Mouse (Mus musculus) forebrain, embryonic 11.5 days (tissue): ENCODE measurements at regions not wholly inside any gene's neighbourhood (a gene's known extent, or its start where the extent isn't known, plus 50 kb on each side); places are given as distances from the start of the nearest gene placed in this dataset.

ENCODE experiments used
- ATAC-seq: fragments of 200-750 bp; cut with Nextera tagmentation; replicated peaks from 2 replicates; pipeline ENCODE4 v1.8.0; 2017; ENCODE audit warnings: moderate TSS enrichment; ENCODE audit not compliant: low FRiP score
- DNase-seq: peaks from one replicate; pipeline ENCODE4 v3.0.0-alpha.2; 2017; ENCODE audit warnings: low spot score
- H3K27ac ChIP-seq: fragments of 300-500 bp; sonication (generic); 2 replicates; pipeline ENCODE4 v1.5.1; 2014; ENCODE audit warnings: low read depth, low read length
- H3K27me3 ChIP-seq: fragments of 300-500 bp; sonication (generic); 2 replicates; pipeline ENCODE4 v1.6.1; 2014; ENCODE audit warnings: mild to moderate bottlenecking, low read length, mixed read lengths; ENCODE audit not compliant: control insufficient read depth, insufficient read depth
- H3K36me3 ChIP-seq: fragments of 300-500 bp; sonication (generic); 2 replicates; pipeline ENCODE4 v1.6.1; 2014; ENCODE audit warnings: mild to moderate bottlenecking, low read length, moderate library complexity, mixed read lengths; ENCODE audit not compliant: control insufficient read depth, insufficient read depth
- H3K4me1 ChIP-seq: fragments of 300-500 bp; sonication (generic); replicated peaks from 2 replicates; pipeline ENCODE4 v1.6.1; 2014; ENCODE audit warnings: low read length, mixed read lengths; ENCODE audit not compliant: control insufficient read depth, insufficient read depth
- H3K4me2 ChIP-seq: fragments of 300-500 bp; sonication (generic); 2 replicates; pipeline ENCODE4 v1.6.1; 2014; ENCODE audit warnings: low read depth, mild to moderate bottlenecking, low read length, moderate library complexity, mixed read lengths; ENCODE audit not compliant: severe bottlenecking
- H3K4me3 ChIP-seq: fragments of 300-500 bp; sonication (generic); 2 replicates; pipeline ENCODE4 v1.5.1; 2014; ENCODE audit warnings: low read depth, low read length
- H3K9ac ChIP-seq: fragments of 300-500 bp; sonication (generic); 2 replicates; pipeline ENCODE4 v1.6.1; 2014; ENCODE audit warnings: low read length
- H3K9me3 ChIP-seq: fragments of 300-500 bp; sonication (generic); 2 replicates; pipeline ENCODE4 v1.6.1; 2016; ENCODE audit warnings: low read length, mixed read lengths; ENCODE audit not compliant: control insufficient read depth
- WGBS: fragments of 180-500 bp; shearing (Covaris S2); extraction: QIAGEN DNeasy Blood & Tissue Kit; methylation state at CpG from one replicate; pipeline ENCODE4 v1.1.7; 2014; 5-methylcytosine and 5-hydroxymethylcytosine counted together

- no peak for ATAC-seq
- no peak overlapping the region for H3K9ac ChIP-seq
- WGBS: 56% methylated on average over 5 of the region's 5 CpGs
- no peaks in the 10 kb centered on the region; the same call in 1 of the 2 replicates for H3K4me1 ChIP-seq
- no peaks in the 10 kb centered on the region for H3K27me3 ChIP-seq
- no peak overlapping the region for H3K4me3 ChIP-seq
- no peak overlapping the region for H3K27ac ChIP-seq
- H3K36me3 ChIP-seq: no peaks in the 10 kb centered on the region
- H3K4me2 ChIP-seq: no peak overlapping the region
- no peak for DNase-seq
- no peaks in the 10 kb centered on the region for H3K9me3 ChIP-seq
Observed at GRCm38 (mm10) chr12:70543299-70543698, 90.4 kb downstream of the Tmx1 start.

GRCm38 (mm10) chr12:70544326-70544725 lies 91.4 kb downstream of the Tmx1 start:
- Histone ChIP-seq H3K4me1 (no peaks in the 10 kb centered on the region; the same call in 1 of the 2 replicates), H3K27ac (no peak overlapping the region), H3K27me3 (no peaks in the 10 kb centered on the region), H3K36me3 (no peaks in the 10 kb centered on the region), H3K4me3 (no peak overlapping the region), H3K4me2 (no peak overlapping the region), H3K9ac (no peak overlapping the region), H3K9me3 (no peaks in the 10 kb centered on the region)
- 31% methylated on average over 12 of the region's 12 CpGs for WGBS
- ATAC-seq (no peak), DNase-seq (no peak)

- WGBS: 68% methylated on average over 7 of the region's 7 CpGs
- H3K9me3 ChIP-seq: no peaks in the 10 kb centered on the region
- no peak overlapping the region for H3K27ac ChIP-seq
- DNase-seq (no peak), ATAC-seq (no peak)
- H3K4me2 ChIP-seq: no peak overlapping the region
- H3K27me3 ChIP-seq: no peaks in the 10 kb centered on the region
- H3K9ac ChIP-seq: no peak overlapping the region
- H3K36me3 ChIP-seq: no peaks in the 10 kb centered on the region
- no peaks in the 10 kb centered on the region; the same call in 1 of the 2 replicates for H3K4me1 ChIP-seq
- H3K4me3 ChIP-seq: no peak overlapping the region
Observed at GRCm38 (mm10) chr12:70544850-70545510, 92.1 kb downstream of the Tmx1 start.

- DNase-seq: no peak
Observed at GRCm38 (mm10) chr12:70547199-70547598, 94.3 kb downstream of the Tmx1 start.

GRCm38 (mm10) chr12:70549296-70549695 lies 96.4 kb downstream of the Tmx1 start:
- H3K9me3 ChIP-seq: no peaks in the 10 kb centered on the region
- no peaks in the 10 kb centered on the region for H3K36me3 ChIP-seq
- ATAC-seq (no peak), DNase-seq (no peak)
- no peak overlapping the region for H3K9ac ChIP-seq
- H3K4me1 ChIP-seq: no peaks in the 10 kb centered on the region; the same call in 1 of the 2 replicates
- H3K27me3 ChIP-seq: no peaks in the 10 kb centered on the region
- H3K4me2 ChIP-seq: no peak overlapping the region
- H3K4me3 ChIP-seq: no peak overlapping the region
- WGBS: 68% methylated on average over 9 of the region's 9 CpGs
- no peak overlapping the region for H3K27ac ChIP-seq

More at GRCm38 (mm10) chr12:70547199-70547598, 94.3 kb downstream of the Tmx1 start:
- no peak for ATAC-seq
- no peak overlapping the region for H3K4me3 ChIP-seq
- no peaks in the 10 kb centered on the region; the same call in 1 of the 2 replicates for H3K4me1 ChIP-seq
- H3K9ac ChIP-seq: no peak overlapping the region
- H3K4me2 ChIP-seq: no peak overlapping the region
- H3K27me3 ChIP-seq: no peaks in the 10 kb centered on the region
- H3K36me3 ChIP-seq: no peaks in the 10 kb centered on the region
- H3K9me3 ChIP-seq: no peaks in the 10 kb centered on the region
- 65% methylated on average over 6 of the region's 6 CpGs for WGBS
- no peak overlapping the region for H3K27ac ChIP-seq

GRCm38 (mm10) chr12:70553866-70554265 lies 101.0 kb downstream of the Tmx1 start:
- ATAC-seq (no peak), DNase-seq (no peak)
- Histone ChIP-seq H3K27me3 (no peaks in the 10 kb centered on the region), H3K9me3 (no peaks in the 10 kb centered on the region), H3K27ac (no peak overlapping the region), H3K4me3 (no peak overlapping the region), H3K9ac (no peak overlapping the region), H3K4me2 (no peak overlapping the region), H3K36me3 (no peaks in the 10 kb centered on the region), H3K4me1 (no peaks in the 10 kb centered on the region)
- WGBS: 29% methylated on average over 6 of the region's 6 CpGs

- 26% methylated on average over 7 of the region's 7 CpGs for WGBS
- no peak for ATAC-seq
- Histone ChIP-seq H3K27ac (no peak overlapping the region), H3K9me3 (no peaks in the 10 kb centered on the region), H3K9ac (no peak overlapping the region), H3K27me3 (no peaks in the 10 kb centered on the region), H3K4me2 (no peak overlapping the region), H3K4me1 (no peaks in the 10 kb centered on the region), H3K36me3 (no peaks in the 10 kb centered on the region), H3K4me3 (no peak overlapping the region)
- no peak for DNase-seq
Observed at GRCm38 (mm10) chr12:70554586-70554985, 101.7 kb downstream of the Tmx1 start.

- WGBS: 82% methylated on average over 3 of the region's 3 CpGs
- DNase-seq: no peak
- H3K36me3 ChIP-seq: no peaks in the 10 kb centered on the region
- H3K4me2 ChIP-seq: no peak overlapping the region
- H3K9ac ChIP-seq: no peak overlapping the region
- no peaks in the 10 kb centered on the region for H3K9me3 ChIP-seq
- no peak for ATAC-seq
- no peaks in the 10 kb centered on the region for H3K4me1 ChIP-seq
- no peak overlapping the region for H3K27ac ChIP-seq
- H3K27me3 ChIP-seq: no peaks in the 10 kb centered on the region
- H3K4me3 ChIP-seq: no peak overlapping the region
Observed at GRCm38 (mm10) chr12:70555723-70556122, 102.8 kb downstream of the Tmx1 start.

- WGBS: 96% methylated on average over 6 of the region's 6 CpGs
- no peak for ATAC-seq
- no peak overlapping the region for H3K9ac ChIP-seq
Observed at GRCm38 (mm10) chr12:70556820-70557219, 103.9 kb downstream of the Tmx1 start.

More at GRCm38 (mm10) chr12:70556820-70557219, 103.9 kb downstream of the Tmx1 start:
- no peaks in the 10 kb centered on the region for H3K27me3 ChIP-seq
- H3K27ac ChIP-seq: no peak overlapping the region
- H3K4me1 ChIP-seq: no peaks in the 10 kb centered on the region
- no peak overlapping the region for H3K4me2 ChIP-seq
- H3K36me3 ChIP-seq: no peaks in the 10 kb centered on the region
- DNase-seq: no peak
- H3K9me3 ChIP-seq: no peaks in the 10 kb centered on the region
- H3K4me3 ChIP-seq: no peak overlapping the region
